Mouse (Mus musculus): Measurements from ENCODE around the gene Prox1. TPM values are rescaled to one million over a fixed set of nuclear protein-coding genes. Genes with fewer than 3 reads are reported as not detected.

Prox1 gene
- polyA plus RNA-seq, 1 experiment = 0.01 TPM

GRCm38 (mm10) chr1:190190231-190190965 lies 19.9 kb upstream of the Prox1 start:
- Histone ChIP-seq H3K4me3 (ENCODE audit: insufficient read depth, poor library complexity, severe bottlenecking) (no peak overlapping the region), H3K36me3 (ENCODE audit: control insufficient read depth, insufficient read depth) (no peaks in the 10 kb centered on the region), H3K79me2 (ENCODE audit: control insufficient read depth, insufficient read depth) (no peaks in the 10 kb centered on the region), H3K79me3 (ENCODE audit: low read depth) (no peaks in the 10 kb centered on the region), H3ac (ENCODE audit: control insufficient read depth, insufficient read length, low read depth) (no peak overlapping the region), H3K27me3 (ENCODE audit: control insufficient read depth, insufficient read depth, insufficient read length) (no peaks in the 10 kb centered on the region)
- TF ChIP-seq MAX (IDR thresholded peaks at IDR 0.05) (no peak), CTCF (IDR thresholded peaks at IDR 0.05; ENCODE audit: control insufficient read depth, insufficient read depth, insufficient read length) (no peak), FOSL1 (IDR thresholded peaks at IDR 0.05; ENCODE audit: insufficient read depth, low read length, poor library complexity, severe bottlenecking) (no peak), MYOD1 (IDR thresholded peaks at IDR 0.05; ENCODE audit: control insufficient read depth, insufficient read length, low read depth) (no peak), CEBPB (IDR thresholded peaks at IDR 0.05; ENCODE audit: low read depth) (no peak), USF1 (IDR thresholded peaks at IDR 0.05; ENCODE audit: low read depth) (no peak), MYOG (IDR thresholded peaks at IDR 0.05; ENCODE audit: control insufficient read depth, extremely low read depth, insufficient read length) (no peak)

GRCm38 (mm10) chr1:190189125-190189524 lies 18.6 kb upstream of the Prox1 start:
- Histone ChIP-seq H3K36me3 (ENCODE audit: control insufficient read depth, insufficient read depth) (no peaks in the 10 kb centered on the region), H3ac (ENCODE audit: control insufficient read depth, insufficient read length, low read depth) (no peak overlapping the region), H3K79me2 (ENCODE audit: control insufficient read depth, insufficient read depth) (no peaks in the 10 kb centered on the region), H3K27me3 (ENCODE audit: control insufficient read depth, insufficient read depth, insufficient read length) (no peaks in the 10 kb centered on the region), H3K4me3 (ENCODE audit: insufficient read depth, poor library complexity, severe bottlenecking) (no peak overlapping the region), H3K79me3 (ENCODE audit: low read depth) (no peaks in the 10 kb centered on the region)
- TF ChIP-seq USF1 (IDR thresholded peaks at IDR 0.05; ENCODE audit: low read depth) (no peak), CEBPB (IDR thresholded peaks at IDR 0.05; ENCODE audit: low read depth) (no peak), MYOG (IDR thresholded peaks at IDR 0.05; ENCODE audit: control insufficient read depth, extremely low read depth, insufficient read length) (no peak), FOSL1 (IDR thresholded peaks at IDR 0.05; ENCODE audit: insufficient read depth, low read length, poor library complexity, severe bottlenecking) (no peak), CTCF (IDR thresholded peaks at IDR 0.05; ENCODE audit: control insufficient read depth, insufficient read depth, insufficient read length) (no peak), MAX (IDR thresholded peaks at IDR 0.05) (no peak), MYOD1 (IDR thresholded peaks at IDR 0.05; ENCODE audit: control insufficient read depth, insufficient read length, low read depth) (no peak)

DNA sequence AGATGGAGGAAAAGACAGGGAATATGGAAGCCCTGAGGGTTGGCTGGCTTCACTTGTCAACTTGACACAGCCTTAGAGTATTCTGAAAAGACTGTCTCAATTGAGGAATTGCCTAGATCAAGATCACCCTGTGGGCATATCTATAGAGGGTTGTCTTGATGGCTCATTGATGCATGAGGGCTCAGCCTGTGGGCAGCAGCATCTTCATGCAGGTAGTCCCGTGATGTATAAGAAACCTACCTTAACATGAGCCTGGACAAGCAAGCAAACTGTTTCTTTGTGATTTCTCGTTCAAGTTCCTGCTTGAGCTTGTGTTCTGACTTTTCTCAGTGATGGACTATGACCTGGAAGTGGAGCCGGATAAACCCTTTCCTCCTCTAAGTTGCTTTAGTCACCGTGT lies 15.8 kb upstream of the Prox1 start:
- Histone ChIP-seq H3ac (ENCODE audit: control insufficient read depth, insufficient read length, low read depth) (no peak overlapping the region), H3K36me3 (ENCODE audit: control insufficient read depth, insufficient read depth) (no peaks in the 10 kb centered on the region), H3K27me3 (ENCODE audit: control insufficient read depth, insufficient read depth, insufficient read length) (no peaks in the 10 kb centered on the region), H3K4me3 (ENCODE audit: insufficient read depth, poor library complexity, severe bottlenecking) (no peak overlapping the region), H3K79me3 (ENCODE audit: low read depth) (no peaks in the 10 kb centered on the region), H3K79me2 (ENCODE audit: control insufficient read depth, insufficient read depth) (no peaks in the 10 kb centered on the region)
- TF ChIP-seq MYOD1 (IDR thresholded peaks at IDR 0.05; ENCODE audit: control insufficient read depth, insufficient read length, low read depth) = no peak
- no peak for TF ChIP-seq MAX (IDR thresholded peaks at IDR 0.05)
- no peak for TF ChIP-seq CEBPB (IDR thresholded peaks at IDR 0.05; ENCODE audit: low read depth)
- TF ChIP-seq USF1 (IDR thresholded peaks at IDR 0.05; ENCODE audit: low read depth) = no peak
- no peak for TF ChIP-seq CTCF (IDR thresholded peaks at IDR 0.05; ENCODE audit: control insufficient read depth, insufficient read depth, insufficient read length)
- TF ChIP-seq FOSL1 (IDR thresholded peaks at IDR 0.05; ENCODE audit: insufficient read depth, low read length, poor library complexity, severe bottlenecking) = no peak
- no peak for TF ChIP-seq MYOG (IDR thresholded peaks at IDR 0.05; ENCODE audit: control insufficient read depth, extremely low read depth, insufficient read length)

GRCm38 (mm10) chr1:190185284-190185683 lies 14.8 kb upstream of the Prox1 start:
- H3K4me3 ChIP-seq (ENCODE audit: insufficient read depth, poor library complexity, severe bottlenecking) = no peak overlapping the region
- no peak for TF ChIP-seq MAX (IDR thresholded peaks at IDR 0.05)
- no peak for TF ChIP-seq FOSL1 (IDR thresholded peaks at IDR 0.05; ENCODE audit: insufficient read depth, low read length, poor library complexity, severe bottlenecking)
- TF ChIP-seq CTCF (IDR thresholded peaks at IDR 0.05; ENCODE audit: control insufficient read depth, insufficient read depth, insufficient read length) = no peak
- H3ac ChIP-seq (ENCODE audit: control insufficient read depth, insufficient read length, low read depth) = no peak overlapping the region

GRCm38 (mm10) chr1:190183574-190183973 lies 13.1 kb upstream of the Prox1 start:
- Histone ChIP-seq H3K79me3 (ENCODE audit: low read depth) (no peaks in the 10 kb centered on the region), H3K27me3 (ENCODE audit: control insufficient read depth, insufficient read depth, insufficient read length) (no peaks in the 10 kb centered on the region), H3K79me2 (ENCODE audit: control insufficient read depth, insufficient read depth) (no peaks in the 10 kb centered on the region), H3ac (ENCODE audit: control insufficient read depth, insufficient read length, low read depth) (no peak overlapping the region), H3K4me3 (ENCODE audit: insufficient read depth, poor library complexity, severe bottlenecking) (no peak overlapping the region), H3K36me3 (ENCODE audit: control insufficient read depth, insufficient read depth) (no peaks in the 10 kb centered on the region)
- TF ChIP-seq MYOG (IDR thresholded peaks at IDR 0.05; ENCODE audit: control insufficient read depth, extremely low read depth, insufficient read length) = no peak
- TF ChIP-seq CTCF (IDR thresholded peaks at IDR 0.05; ENCODE audit: control insufficient read depth, insufficient read depth, insufficient read length) = no peak
- no peak for TF ChIP-seq USF1 (IDR thresholded peaks at IDR 0.05; ENCODE audit: low read depth)
- no peak for TF ChIP-seq FOSL1 (IDR thresholded peaks at IDR 0.05; ENCODE audit: insufficient read depth, low read length, poor library complexity, severe bottlenecking)
- no peak for TF ChIP-seq CEBPB (IDR thresholded peaks at IDR 0.05; ENCODE audit: low read depth)
- TF ChIP-seq MAX (IDR thresholded peaks at IDR 0.05) = no peak

More at GRCm38 (mm10) chr1:190185284-190185683, 14.8 kb upstream of the Prox1 start:
- Histone ChIP-seq H3K79me3 (ENCODE audit: low read depth) (no peaks in the 10 kb centered on the region), H3K36me3 (ENCODE audit: control insufficient read depth, insufficient read depth) (no peaks in the 10 kb centered on the region), H3K79me2 (ENCODE audit: control insufficient read depth, insufficient read depth) (no peaks in the 10 kb centered on the region), H3K27me3 (ENCODE audit: control insufficient read depth, insufficient read depth, insufficient read length) (no peaks in the 10 kb centered on the region)

GRCm38 (mm10) chr1:190181765-190182164 lies 11.3 kb upstream of the Prox1 start:
- no peaks in the 10 kb centered on the region for H3K79me3 ChIP-seq (ENCODE audit: low read depth)
- H3K36me3 ChIP-seq (ENCODE audit: control insufficient read depth, insufficient read depth) = no peaks in the 10 kb centered on the region
- no peak overlapping the region for H3ac ChIP-seq (ENCODE audit: control insufficient read depth, insufficient read length, low read depth)
- TF ChIP-seq CEBPB (IDR thresholded peaks at IDR 0.05; ENCODE audit: low read depth) (no peak), MYOD1 (IDR thresholded peaks at IDR 0.05; ENCODE audit: control insufficient read depth, insufficient read length, low read depth) (no peak), MAX (IDR thresholded peaks at IDR 0.05) (no peak), FOSL1 (IDR thresholded peaks at IDR 0.05; ENCODE audit: insufficient read depth, low read length, poor library complexity, severe bottlenecking) (no peak), MYOG (IDR thresholded peaks at IDR 0.05; ENCODE audit: control insufficient read depth, extremely low read depth, insufficient read length) (no peak), CTCF (IDR thresholded peaks at IDR 0.05; ENCODE audit: control insufficient read depth, insufficient read depth, insufficient read length) (no peak)
- no peaks in the 10 kb centered on the region for H3K79me2 ChIP-seq (ENCODE audit: control insufficient read depth, insufficient read depth)
- no peak overlapping the region for H3K4me3 ChIP-seq (ENCODE audit: insufficient read depth, poor library complexity, severe bottlenecking)
- no peaks in the 10 kb centered on the region for H3K27me3 ChIP-seq (ENCODE audit: control insufficient read depth, insufficient read depth, insufficient read length)

Measured in C2C12 (cell line).